Mouse (Mus musculus): ENCODE data around the gene Selplg. TPM values are rescaled to one million over a fixed set of nuclear protein-coding genes. Genes with fewer than 3 reads are reported as not detected.
"Not testable (repeated sequence)": the region's sequence is repeated elsewhere in the genome, so short reads cannot be mapped to it uniquely, and the experiment has no call there.

Gene Selplg
- polyA plus RNA-seq, 1 experiment from 2014 or later = 2.3 TPM

DNA sequence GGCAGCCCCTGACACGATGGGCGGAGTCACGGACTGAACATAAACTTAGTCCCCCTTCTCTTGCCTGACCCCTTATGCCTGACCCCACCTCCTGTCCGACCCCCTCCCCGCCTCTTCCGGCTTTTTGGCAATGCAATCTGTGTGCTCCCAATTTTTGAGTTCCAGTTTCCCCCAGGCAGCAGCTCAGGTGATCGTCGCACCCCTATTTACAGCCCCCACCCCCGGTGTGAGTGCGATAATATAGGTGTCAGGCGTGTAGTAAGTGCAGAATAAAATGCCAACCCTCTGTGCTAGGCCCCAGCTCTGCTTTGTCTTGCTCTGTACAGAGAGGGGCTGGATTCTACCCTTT lies 17.4 kb downstream of the Selplg start:
- H3K27ac ChIP-seq (replicated peaks) = no peak overlapping the region
- WGBS = 60% methylated on average over 11 of the region's 11 CpGs
- no peaks in the 10 kb centered on the region for H3K27me3 ChIP-seq (replicated peaks)
- no peak for ATAC-seq (ENCODE audit: low FRiP score)
- no peaks in the 10 kb centered on the region for H3K9me3 ChIP-seq (replicated peaks)
- H3K36me3 ChIP-seq = no peaks in the 10 kb centered on the region
- H3K9ac ChIP-seq (replicated peaks) = no peak overlapping the region
- no peak overlapping the region for H3K4me3 ChIP-seq (replicated peaks)
- no peak overlapping the region for H3K4me2 ChIP-seq
- peaks cover 3% of the 10 kb centered on the region; the same call in 1 of the 2 replicates for H3K4me1 ChIP-seq

DNA sequence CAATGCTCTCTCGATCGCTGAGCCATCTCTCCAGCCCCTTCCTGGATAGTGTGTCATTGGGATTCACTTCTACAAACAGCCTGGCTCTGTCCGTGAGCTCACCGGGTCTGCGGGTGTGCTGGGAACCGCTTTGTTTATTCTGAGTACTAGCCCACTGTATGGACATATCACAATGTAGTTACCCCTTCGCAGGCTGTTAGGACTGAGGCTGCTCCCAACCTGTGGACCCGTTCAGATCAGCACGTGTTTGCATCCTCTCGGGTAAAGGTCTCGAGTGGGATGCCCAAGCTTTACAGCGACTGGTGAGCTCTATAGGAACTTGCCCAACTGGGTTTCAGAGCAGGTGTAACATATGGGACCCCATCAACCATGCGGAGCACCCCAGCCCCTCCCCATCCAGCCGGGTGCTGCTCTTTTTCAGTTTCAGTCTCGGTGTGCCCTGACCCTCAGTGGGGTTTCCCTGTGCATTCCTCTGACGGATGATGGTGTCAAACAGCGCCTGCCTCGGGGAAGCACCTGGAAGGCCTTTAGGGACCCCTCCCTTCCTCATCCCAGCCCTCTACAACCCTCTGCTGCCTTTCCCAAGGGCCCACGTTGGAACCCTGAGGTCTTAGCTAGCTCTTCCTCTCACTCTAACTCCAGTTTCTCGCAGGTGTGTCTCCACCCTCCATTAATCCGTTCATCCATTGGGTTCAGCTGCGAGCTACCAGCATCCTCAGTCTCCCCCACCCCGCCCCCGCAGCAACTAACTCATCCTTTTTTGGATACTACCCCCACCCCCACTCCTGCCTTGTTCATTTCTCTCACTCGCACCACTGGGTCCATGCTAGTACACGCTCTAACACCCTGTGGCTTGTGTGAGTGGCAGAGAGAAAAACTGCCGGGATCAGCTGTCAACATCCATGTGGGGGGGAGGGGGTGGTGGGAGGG lies 18.1 kb downstream of the Selplg start:
- no peak overlapping the region for H3K9ac ChIP-seq (replicated peaks)
- no peaks in the 10 kb centered on the region for H3K9me3 ChIP-seq (replicated peaks)
- no peak overlapping the region for H3K4me3 ChIP-seq (replicated peaks)
- no peak for ATAC-seq (ENCODE audit: low FRiP score)
- H3K4me1 ChIP-seq = peaks cover 3% of the 10 kb centered on the region; the same call in 1 of the 2 replicates
- 39% methylated on average over 27 of the region's 27 CpGs for WGBS
- H3K27me3 ChIP-seq (replicated peaks) = no peaks in the 10 kb centered on the region
- H3K4me2 ChIP-seq = no peak overlapping the region
- H3K36me3 ChIP-seq = no peaks in the 10 kb centered on the region
- H3K27ac ChIP-seq (replicated peaks) = no peak overlapping the region

DNA sequence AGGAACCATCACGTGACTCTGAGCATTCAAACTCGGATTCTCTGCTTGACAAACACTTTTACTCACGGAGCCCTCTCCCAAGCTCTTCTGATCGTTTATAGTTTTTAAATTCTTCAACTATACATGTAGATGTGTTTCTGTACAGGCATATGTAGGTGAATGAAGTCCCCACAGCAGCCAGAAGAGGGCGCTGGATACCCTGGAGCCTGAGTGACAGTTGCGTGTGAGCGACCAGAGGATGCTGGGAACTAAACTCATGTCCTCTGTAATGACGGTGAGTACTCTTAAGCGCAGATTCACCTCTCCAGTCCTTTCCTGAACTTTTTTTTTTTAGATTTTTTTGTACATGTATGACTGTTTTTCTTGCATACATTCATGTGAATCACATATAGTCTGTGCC lies 18.8 kb downstream of the Selplg start:
- 25% methylated on average over 9 of the region's 9 CpGs for WGBS
- no peak overlapping the region for H3K4me2 ChIP-seq
- H3K4me3 ChIP-seq (replicated peaks) = no peak overlapping the region
- no peaks in the 10 kb centered on the region for H3K9me3 ChIP-seq (replicated peaks)
- H3K4me1 ChIP-seq = peaks cover 3% of the 10 kb centered on the region; the same call in 1 of the 2 replicates
- no peak overlapping the region for H3K9ac ChIP-seq (replicated peaks)
- H3K36me3 ChIP-seq = no peaks in the 10 kb centered on the region
- H3K27me3 ChIP-seq (replicated peaks) = no peaks in the 10 kb centered on the region
- no peak for ATAC-seq (ENCODE audit: low FRiP score)
- no peak overlapping the region for H3K27ac ChIP-seq (replicated peaks)

DNA sequence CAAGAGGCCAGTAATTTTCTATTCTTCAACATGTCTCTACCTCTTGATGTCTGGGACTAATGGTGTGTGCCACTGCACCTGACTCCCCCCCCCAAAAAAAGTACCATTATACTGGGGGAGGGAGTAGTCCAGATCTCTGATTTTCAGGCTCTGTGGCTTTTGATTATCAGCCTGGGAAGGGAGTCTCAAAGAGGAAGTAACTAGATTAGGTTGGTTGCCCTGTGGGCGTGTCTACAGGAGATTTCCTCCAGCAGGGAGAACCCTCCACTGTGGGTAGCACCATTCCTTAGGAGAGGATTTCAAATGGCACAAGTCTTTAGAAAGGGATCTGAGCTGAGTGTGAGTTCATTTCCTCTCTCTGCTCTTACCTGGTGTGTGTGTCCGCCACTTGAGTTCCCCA lies 19.8 kb downstream of the Selplg start:
- Histone ChIP-seq H3K4me3 (replicated peaks) (no peak overlapping the region), H3K27me3 (replicated peaks) (no peaks in the 10 kb centered on the region), H3K9ac (replicated peaks) (no peak overlapping the region), H3K36me3 (no peaks in the 10 kb centered on the region), H3K27ac (replicated peaks) (no peak overlapping the region), H3K4me1 (peaks cover 3% of the 10 kb centered on the region; the same call in 1 of the 2 replicates), H3K9me3 (replicated peaks) (no peaks in the 10 kb centered on the region), H3K4me2 (no peak overlapping the region)
- no peak for ATAC-seq (ENCODE audit: low FRiP score)
- WGBS = 81% methylated on average over 2 of the region's 2 CpGs

DNA sequence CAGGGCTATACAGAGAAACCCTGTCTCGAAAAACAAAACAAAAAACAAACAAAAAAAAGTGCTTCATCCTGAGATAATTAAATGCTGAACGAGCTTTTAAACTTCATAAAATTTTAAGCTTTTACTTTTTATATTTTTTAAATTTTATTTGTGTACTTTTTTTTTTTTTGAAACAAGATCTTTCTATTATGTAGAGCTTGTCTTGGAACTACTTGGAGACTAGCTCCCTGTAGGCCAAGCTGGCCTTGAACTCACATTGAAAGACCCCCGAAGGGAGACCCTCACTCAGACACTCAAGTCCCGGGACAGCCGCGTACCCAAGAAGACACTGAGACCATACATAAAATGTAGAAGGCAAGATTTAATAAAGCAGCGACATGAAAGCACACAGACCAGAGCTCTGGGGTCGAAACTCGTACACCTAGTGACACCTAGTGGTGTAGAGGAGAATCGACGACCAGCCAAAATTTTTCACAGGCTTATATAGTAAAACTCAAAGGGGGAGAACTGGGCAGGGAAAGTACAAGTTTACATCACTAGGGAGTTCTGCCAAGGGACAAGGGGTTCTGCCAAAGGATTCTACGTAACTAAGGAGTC lies 20.5 kb downstream of the Selplg start:
- H3K9ac ChIP-seq (replicated peaks); H3K27me3 ChIP-seq (replicated peaks); H3K4me1 ChIP-seq; H3K4me3 ChIP-seq (replicated peaks); H3K27ac ChIP-seq (replicated peaks); ATAC-seq (ENCODE audit: low FRiP score); H3K36me3 ChIP-seq; H3K9me3 ChIP-seq (replicated peaks); H3K4me2 ChIP-seq: not testable (repeated sequence)
- WGBS = 20% methylated on average over 11 of the region's 12 CpGs

DNA sequence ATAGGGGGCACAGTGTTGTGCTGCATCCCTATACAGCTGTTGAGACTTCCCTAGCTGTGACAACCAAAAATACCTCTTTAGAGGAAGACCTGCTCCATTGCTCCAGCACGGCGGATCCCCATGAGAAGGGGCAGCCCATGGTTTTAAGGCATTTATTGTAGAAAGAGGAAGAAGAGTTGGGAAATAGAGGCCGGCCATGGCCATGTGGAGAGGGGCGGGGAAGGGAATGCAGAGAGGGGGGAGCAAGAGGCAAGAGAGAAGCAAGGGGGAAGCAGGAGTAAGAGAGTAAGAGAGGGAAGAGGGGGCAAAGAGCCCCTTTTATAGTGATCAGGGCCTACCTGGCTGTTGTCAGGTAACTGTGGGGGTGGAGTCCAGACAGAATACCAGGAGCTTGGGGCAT lies 22.3 kb downstream of the Selplg start:
- H3K27me3 ChIP-seq (replicated peaks) = no peaks in the 10 kb centered on the region
- H3K9ac ChIP-seq (replicated peaks) = no peak overlapping the region
- no peak overlapping the region for H3K27ac ChIP-seq (replicated peaks)
- no peaks in the 10 kb centered on the region for H3K9me3 ChIP-seq (replicated peaks)
- no peaks in the 10 kb centered on the region for H3K4me1 ChIP-seq
- no peaks in the 10 kb centered on the region for H3K36me3 ChIP-seq
- ATAC-seq (ENCODE audit: low FRiP score) = no peak
- WGBS = 94% methylated on average over 4 of the region's 4 CpGs
- no peak overlapping the region for H3K4me3 ChIP-seq (replicated peaks)
- H3K4me2 ChIP-seq = no peak overlapping the region

DNA sequence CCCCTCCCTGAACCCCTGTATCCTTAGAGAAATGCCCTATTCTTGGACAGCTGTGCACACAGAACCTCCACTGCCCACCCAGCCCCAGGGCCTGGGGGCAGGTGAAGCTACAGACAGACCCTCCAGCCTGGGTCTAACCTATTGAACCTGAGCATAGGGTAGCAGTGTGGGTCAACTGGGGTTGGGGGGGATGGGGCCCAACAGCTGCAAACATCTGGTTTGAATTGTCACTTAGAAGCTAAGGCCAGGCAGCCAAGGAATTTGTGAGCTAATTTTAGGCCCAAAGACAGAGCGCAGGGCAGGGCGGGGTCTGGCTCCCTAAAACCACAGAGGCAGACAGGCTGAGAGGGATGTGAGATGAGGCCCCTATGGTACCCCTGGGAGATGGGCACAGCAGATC lies 24.3 kb downstream of the Selplg start:
- no peaks in the 10 kb centered on the region for H3K36me3 ChIP-seq
- 91% methylated on average over 2 of the region's 2 CpGs for WGBS
- H3K27me3 ChIP-seq (replicated peaks) = no peaks in the 10 kb centered on the region
- H3K9ac ChIP-seq (replicated peaks) = no peak overlapping the region
- H3K4me2 ChIP-seq = no peak overlapping the region
- H3K27ac ChIP-seq (replicated peaks) = no peak overlapping the region
- H3K4me1 ChIP-seq = no peaks in the 10 kb centered on the region
- H3K9me3 ChIP-seq (replicated peaks) = no peaks in the 10 kb centered on the region
- ATAC-seq (ENCODE audit: low FRiP score) = no peak
- H3K4me3 ChIP-seq (replicated peaks) = no peak overlapping the region

DNA sequence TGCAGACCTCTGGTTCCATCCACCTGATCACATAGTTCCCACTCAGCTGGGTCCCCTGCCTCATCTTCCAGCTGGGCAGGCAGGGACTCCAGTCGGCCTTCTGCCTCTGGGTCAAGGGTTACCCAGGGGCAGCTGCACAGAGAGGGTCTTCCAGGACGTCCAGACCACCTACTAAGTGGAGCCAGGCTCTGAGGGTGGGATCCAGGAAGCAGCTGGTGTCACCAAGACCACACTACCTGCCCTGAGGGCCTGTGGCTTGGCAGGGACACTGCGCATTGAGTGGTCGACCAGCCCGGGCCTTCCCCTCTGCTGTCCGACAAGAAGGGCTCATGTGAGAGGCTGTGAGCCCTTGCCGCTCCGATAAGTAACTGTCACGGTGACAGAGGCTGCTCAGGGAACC lies 24.7 kb downstream of the Selplg start:
- no peak overlapping the region for H3K4me2 ChIP-seq
- H3K27me3 ChIP-seq (replicated peaks) = no peaks in the 10 kb centered on the region
- H3K9me3 ChIP-seq (replicated peaks) = no peaks in the 10 kb centered on the region
- 72% methylated on average over 9 of the region's 9 CpGs for WGBS
- H3K36me3 ChIP-seq = no peaks in the 10 kb centered on the region
- ATAC-seq (ENCODE audit: low FRiP score) = no peak
- H3K4me1 ChIP-seq = no peaks in the 10 kb centered on the region
- H3K4me3 ChIP-seq (replicated peaks) = no peak overlapping the region
- no peak overlapping the region for H3K27ac ChIP-seq (replicated peaks)
- H3K9ac ChIP-seq (replicated peaks) = no peak overlapping the region

DNA sequence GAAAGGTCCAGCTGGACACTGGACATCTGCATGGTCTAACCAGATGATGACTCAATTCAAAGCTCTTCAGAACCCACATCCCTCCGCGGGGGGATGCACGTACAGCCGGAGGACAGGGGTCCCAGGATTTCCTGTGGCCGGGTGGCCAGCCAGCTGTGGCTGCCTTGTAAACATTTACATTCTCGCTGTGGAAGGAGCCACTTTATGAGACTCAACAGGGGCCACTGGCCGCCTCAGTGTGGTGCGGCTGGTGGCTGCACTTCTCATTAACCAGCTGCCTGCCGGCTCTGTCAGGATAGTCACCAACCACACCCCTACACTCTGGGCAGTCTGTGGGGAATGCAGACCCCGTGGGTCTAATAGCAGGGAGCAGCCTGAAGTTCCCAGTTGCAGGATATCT lies 26.0 kb downstream of the Selplg start:
- no peak overlapping the region for H3K27ac ChIP-seq (replicated peaks)
- no peak overlapping the region for H3K4me2 ChIP-seq
- H3K9ac ChIP-seq (replicated peaks) = no peak overlapping the region
- no peaks in the 10 kb centered on the region for H3K27me3 ChIP-seq (replicated peaks)
- WGBS = 37% methylated on average over 10 of the region's 10 CpGs
- H3K4me1 ChIP-seq = no peaks in the 10 kb centered on the region
- H3K36me3 ChIP-seq = no peaks in the 10 kb centered on the region
- no peaks in the 10 kb centered on the region for H3K9me3 ChIP-seq (replicated peaks)
- no peak overlapping the region for H3K4me3 ChIP-seq (replicated peaks)
- ATAC-seq (ENCODE audit: low FRiP score) = no peak

DNA sequence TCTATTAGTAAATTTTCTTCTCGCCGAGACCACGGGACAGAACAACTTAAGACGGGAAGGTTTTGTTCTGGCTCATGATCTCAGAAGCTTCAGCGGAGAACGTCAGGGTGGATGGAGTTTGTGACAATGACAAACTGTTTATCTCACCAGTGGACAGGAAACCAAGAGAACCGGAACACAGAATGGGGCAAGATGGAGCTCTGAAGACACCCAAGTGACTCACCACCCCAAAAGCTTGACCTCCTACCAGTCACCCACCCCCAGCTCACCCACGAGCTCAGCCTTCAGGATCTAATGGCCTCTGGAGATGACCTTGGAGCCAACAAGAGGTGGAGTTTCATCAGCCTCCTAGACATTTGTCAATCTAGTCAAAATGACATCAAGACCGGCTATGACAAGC lies 27.1 kb downstream of the Selplg start:
- Histone ChIP-seq H3K4me1 (peaks cover 1% of the 10 kb centered on the region; the same call in 1 of the 2 replicates), H3K36me3 (no peaks in the 10 kb centered on the region), H3K27ac (replicated peaks) (no peak overlapping the region), H3K9me3 (replicated peaks) (no peaks in the 10 kb centered on the region), H3K27me3 (replicated peaks) (no peaks in the 10 kb centered on the region), H3K9ac (replicated peaks) (no peak overlapping the region), H3K4me2 (no peak overlapping the region), H3K4me3 (replicated peaks) (no peak overlapping the region)
- no peak for ATAC-seq (ENCODE audit: low FRiP score)
- WGBS = 91% methylated on average over 9 of the region's 9 CpGs

DNA sequence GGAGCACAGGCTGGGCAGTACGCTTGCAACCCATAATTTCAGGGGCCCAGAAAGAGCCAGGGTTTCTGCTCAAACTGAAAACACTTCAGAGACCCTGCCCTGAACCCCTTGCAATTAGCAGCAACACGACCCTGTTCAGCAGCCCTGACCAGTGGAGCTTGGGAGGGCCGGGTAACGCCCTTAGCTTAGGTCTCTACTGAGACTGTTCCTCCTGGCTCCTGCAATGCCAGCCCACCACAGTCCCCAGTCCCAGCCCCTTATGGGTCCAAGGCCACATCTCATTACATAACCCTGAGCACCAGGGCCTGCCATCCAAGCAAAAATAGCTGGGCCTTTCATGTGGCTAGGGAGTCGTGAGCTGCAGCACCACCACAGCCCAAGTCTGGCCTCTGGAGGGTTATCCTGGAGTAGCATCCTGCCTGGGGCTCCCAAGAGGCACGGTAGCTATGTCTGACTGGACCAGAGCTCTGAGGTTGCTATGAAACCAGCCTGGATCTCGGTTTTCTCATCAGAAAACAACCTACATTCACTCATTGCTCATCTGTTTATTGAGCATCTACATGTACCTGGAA lies 28.0 kb downstream of the Selplg start:
- Histone ChIP-seq H3K27me3 (replicated peaks) (no peaks in the 10 kb centered on the region), H3K4me3 (replicated peaks) (no peak overlapping the region), H3K4me1 (peaks cover 3% of the 10 kb centered on the region; the same call in 1 of the 2 replicates), H3K27ac (replicated peaks) (no peak overlapping the region), H3K9me3 (replicated peaks) (no peaks in the 10 kb centered on the region), H3K9ac (replicated peaks) (no peak overlapping the region), H3K4me2 (no peak overlapping the region), H3K36me3 (no peaks in the 10 kb centered on the region)
- WGBS = 62% methylated on average over 7 of the region's 7 CpGs
- ATAC-seq (ENCODE audit: low FRiP score) = no peak

DNA sequence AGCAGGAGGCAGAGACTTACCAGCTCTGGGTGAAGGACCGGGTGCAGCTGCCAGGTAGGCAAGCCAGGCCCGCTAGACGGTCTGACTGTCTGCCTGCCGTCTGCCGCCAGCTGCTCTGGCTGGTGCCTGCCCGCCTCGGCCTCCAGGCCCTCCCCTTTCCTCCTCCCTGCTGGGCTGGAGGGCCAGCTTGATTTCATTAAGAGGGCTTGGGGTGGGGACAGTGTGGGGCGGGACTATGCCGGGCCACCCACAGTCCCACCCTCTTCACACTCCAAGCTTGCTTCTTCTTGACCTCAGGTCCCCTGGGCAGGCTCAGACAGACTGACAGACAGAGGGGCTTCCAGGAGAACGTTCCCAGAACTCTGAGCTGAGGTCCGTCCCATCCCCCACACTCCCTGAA lies 32.2 kb downstream of the Selplg start, which contains the start of gene Tmem119:
Gene Tmem119 (minus strand): TSS at position 237 of the 400 bp plus-strand sequence.
- Histone ChIP-seq H3K4me1 (peaks cover 8% of the 10 kb centered on the region), H3K9ac (replicated peaks) (0 out of 2 replicates have a peak within 1 kb of the TSS, but pooled peaks have one; percentile 23), H3K36me3 (no peaks in the 10 kb centered on the region), H3K4me2 (peak within 1 kb of the TSS; percentile 27), H3K9me3 (replicated peaks) (no peaks in the 10 kb centered on the region), H3K27ac (replicated peaks) (peak within 1 kb of the TSS; percentile 28; the same call in 1 of the 2 replicates), H3K27me3 (replicated peaks) (0 out of 2 replicates have a peak, but pooled peaks cover 3% of the 10 kb centered on the region), H3K4me3 (replicated peaks) (peak within 1 kb of the TSS; percentile 22)
- WGBS = 6% methylated on average over 11 of the region's 11 CpGs
- no peak for ATAC-seq (ENCODE audit: low FRiP score)

All from neural tube, embryonic 15.5 days (tissue).